Mouse (Mus musculus) limb, embryonic 14.5 days (tissue): Measurements from ENCODE around the gene Paqr7. TPM values are rescaled to one million over a fixed set of nuclear protein-coding genes. Genes with fewer than 3 reads are reported as not detected.

Experiments used
- ATAC-seq: fragments of 200-750 bp; cut with Nextera tagmentation; 2 replicates; pipeline ENCODE4 v1.8.0; 2017; ENCODE audit warnings: low read depth, moderate number of reproducible peaks, moderate TSS enrichment; ENCODE audit not compliant: low FRiP score
- DNase-seq: peaks from one replicate; pipeline ENCODE4 v3.0.0-alpha.2; 2015; ENCODE audit warnings: low spot score
- H3K27ac ChIP-seq: fragments of 300-500 bp; sonication (generic); replicated peaks from 2 replicates; pipeline ENCODE4 v1.5.1; 2014; ENCODE audit warnings: low read depth, mild to moderate bottlenecking, low read length, moderate library complexity, mixed read lengths
- H3K27me3 ChIP-seq: fragments of 300-500 bp; sonication (generic); 2 replicates; pipeline ENCODE4 v1.6.1; 2014; ENCODE audit warnings: low read length, mixed read lengths; ENCODE audit not compliant: control insufficient read depth, insufficient read depth
- H3K36me3 ChIP-seq: fragments of 300-500 bp; sonication (generic); 2 replicates; pipeline ENCODE4 v1.6.1; 2014; ENCODE audit warnings: mild to moderate bottlenecking, low read length, moderate library complexity, mixed read lengths; ENCODE audit not compliant: control insufficient read depth, insufficient read depth
- H3K4me1 ChIP-seq: fragments of 300-500 bp; sonication (generic); 2 replicates; pipeline ENCODE4 v1.6.1; 2014; ENCODE audit warnings: antibody characterized with exemption, low read length, mixed read lengths; ENCODE audit not compliant: control insufficient read depth, insufficient read depth
- H3K4me2 ChIP-seq: fragments of 300-500 bp; sonication (generic); replicated peaks from 2 replicates; pipeline ENCODE4 v1.6.1; 2014; ENCODE audit warnings: low read depth, mild to moderate bottlenecking, low read length, moderate library complexity; ENCODE audit not compliant: severe bottlenecking
- H3K4me3 ChIP-seq: fragments of 300-500 bp; sonication (generic); replicated peaks from 2 replicates; pipeline ENCODE4 v1.5.1; 2014; ENCODE audit warnings: low read length
- H3K9ac ChIP-seq: fragments of 300-500 bp; sonication (generic); 2 replicates; pipeline ENCODE4 v1.6.1; 2014; ENCODE audit warnings: mild to moderate bottlenecking, low read depth, low read length, moderate library complexity; ENCODE audit not compliant: severe bottlenecking
- H3K9me3 ChIP-seq: fragments of 300-500 bp; sonication (generic); 2 replicates; pipeline ENCODE4 v1.6.1; 2016; ENCODE audit warnings: low read length; ENCODE audit not compliant: control insufficient read depth
- POLR2A ChIP-seq: fragments of 200-500 bp; IDR thresholded peaks from 2 replicates; pipeline ENCODE4 v1.8.0; 2012; ENCODE audit warnings: inconsistent platforms, mild to moderate bottlenecking, moderate library complexity, borderline replicate concordance; ENCODE audit not compliant: insufficient read depth, insufficient read length; ENCODE audit errors: extremely low read depth
- WGBS: fragments of 180-500 bp; shearing (Covaris S2); extraction: QIAGEN DNeasy Blood & Tissue Kit; methylation state at CpG from one replicate; pipeline ENCODE4 v1.1.7; 2014; 5-methylcytosine and 5-hydroxymethylcytosine counted together
- polyA plus RNA-seq, 2 experiments: library from polyadenylated mRNA; depleted of rRNA in 1 of 2; stranded (reverse) in 1 of 2; unstranded in 1 of 2; fragments of >200 nt; fragmentation: Nextera tagmentation in 1 of 2; extraction: Ambion mirVana in 1 of 2; gene quantifications; 2 replicates each; pipeline versions ENCODE4 v1.2.1 to v1.2.3; 2012 to 2014

Paqr7 gene
- polyA plus RNA-seq (2012; rRNA removed) (5.9 and 8.2 TPM in 2 replicates), polyA plus RNA-seq (2014; fragmentation: Nextera tagmentation; extraction: Ambion mirVana) (2.3 and 2.9 TPM in 2 replicates)

GRCm38 (mm10) chr4:134496595-134497210, at the start of gene Paqr7:
Gene Paqr7 (plus strand): TSS chr4:134496697.
- Histone ChIP-seq H3K4me3 (peak within 1 kb of the TSS; percentile 50), H3K9ac (peak within 1 kb of the TSS; percentile 67), H3K27ac (no peak within 1 kb of the TSS), H3K9me3 (no peaks in the 10 kb centered on the region), H3K4me1 (peaks cover 15% of the 10 kb centered on the region), H3K36me3 (no peaks in the 10 kb centered on the region), H3K4me2 (peak within 1 kb of the TSS; percentile 97), H3K27me3 (no peaks in the 10 kb centered on the region)
- DNase-seq (peak; percentile 30), ATAC-seq (peak; percentile 39; the same call in 1 of the 2 replicates)
- WGBS = 2% methylated on average over 32 of the region's 35 CpGs
- TF ChIP-seq POLR2A = 0 out of 2 replicates have a peak, but pooled peaks have one; percentile 31

GRCm38 (mm10) chr4:134447966-134448365, 48.5 kb upstream of the Paqr7 start:
- TF ChIP-seq POLR2A = no peak
- peaks cover 11% of the 10 kb centered on the region for H3K27me3 ChIP-seq
- DNase-seq = no peak
- no peak overlapping the region for H3K9ac ChIP-seq
- no peaks in the 10 kb centered on the region for H3K36me3 ChIP-seq
- no peak overlapping the region for H3K4me3 ChIP-seq
- peaks cover 5% of the 10 kb centered on the region; the same call in 1 of the 2 replicates for H3K4me1 ChIP-seq
- no peak overlapping the region for H3K27ac ChIP-seq
- WGBS = 45% methylated on average over 22 of the region's 23 CpGs
- ATAC-seq = no peak
- H3K4me2 ChIP-seq = no peak overlapping the region
- H3K9me3 ChIP-seq = no peaks in the 10 kb centered on the region

- Histone ChIP-seq H3K9ac (no peak overlapping the region), H3K4me3 (no peak overlapping the region), H3K9me3 (no peaks in the 10 kb centered on the region), H3K36me3 (no peaks in the 10 kb centered on the region), H3K27ac (no peak overlapping the region), H3K27me3 (peaks cover 27% of the 10 kb centered on the region), H3K4me1 (peaks cover 5% of the 10 kb centered on the region; the same call in 1 of the 2 replicates), H3K4me2 (no peak overlapping the region)
- DNase-seq (peak; percentile 49), ATAC-seq (no peak)
- 35% methylated on average over 13 of the region's 13 CpGs for WGBS
- TF ChIP-seq POLR2A = no peak
Observed at GRCm38 (mm10) chr4:134449595-134450391, 46.7 kb upstream of the Paqr7 start.

GRCm38 (mm10) chr4:134450392-134451195, 45.9 kb upstream of the Paqr7 start:
- Histone ChIP-seq H3K9ac (no peak overlapping the region), H3K4me3 (no peak overlapping the region), H3K36me3 (no peaks in the 10 kb centered on the region), H3K4me2 (no peak overlapping the region), H3K9me3 (no peaks in the 10 kb centered on the region), H3K4me1 (peaks cover 8% of the 10 kb centered on the region; the same call in 1 of the 2 replicates), H3K27me3 (peaks cover 27% of the 10 kb centered on the region), H3K27ac (no peak overlapping the region)
- ATAC-seq (0 out of 2 replicates have a peak, but pooled peaks have one; percentile 26), DNase-seq (no peak)
- no peak for TF ChIP-seq POLR2A
- WGBS = 25% methylated on average over 20 of the region's 20 CpGs

GRCm38 (mm10) chr4:134451484-134451883, 45.0 kb upstream of the Paqr7 start:
- peaks cover 27% of the 10 kb centered on the region for H3K27me3 ChIP-seq
- 73% methylated on average over 9 of the region's 9 CpGs for WGBS
- TF ChIP-seq POLR2A = no peak

More at GRCm38 (mm10) chr4:134451484-134451883, 45.0 kb upstream of the Paqr7 start:
- ATAC-seq = no peak
- H3K4me3 ChIP-seq = no peak overlapping the region
- H3K4me2 ChIP-seq = no peak overlapping the region
- H3K36me3 ChIP-seq = no peaks in the 10 kb centered on the region
- H3K27ac ChIP-seq = no peak overlapping the region
- H3K9ac ChIP-seq = no peak overlapping the region
- H3K4me1 ChIP-seq = peaks cover 8% of the 10 kb centered on the region; the same call in 1 of the 2 replicates
- DNase-seq = no peak
- H3K9me3 ChIP-seq = no peaks in the 10 kb centered on the region
